Mouse (Mus musculus) bone marrow, adult 2 months (tissue): ENCODE data around the gene Ppia.
"Not testable (repeated sequence)": the region's sequence is repeated elsewhere in the genome, so short reads cannot be mapped to it uniquely, and the experiment has no call there.

ENCODE experiments used
- CTCF ChIP-seq: fragments of 200-500 bp; IDR thresholded peaks from 2 replicates; pipeline ENCODE4 v1.5.1; 2011; ENCODE audit warnings: low read length, control low read depth; ENCODE audit not compliant: control insufficient read depth, insufficient read depth
- POLR2A ChIP-seq: fragments of 200-500 bp; IDR thresholded peaks from 2 replicates; pipeline ENCODE4 v1.6.1; 2011; ENCODE audit warnings: low read depth, mild to moderate bottlenecking, control low read depth, low read length, borderline replicate concordance; ENCODE audit not compliant: control insufficient read depth

- TF ChIP-seq POLR2A, CTCF: not testable (repeated sequence)
These were observed 32.9 kb downstream of the Ppia start for GRCm38 (mm10) chr11:6448155-6448554.
